Mouse (Mus musculus) lung, adult 2 months (tissue): ENCODE measurements around the gene C1ra. TPM values are rescaled to one million over a fixed set of nuclear protein-coding genes. Genes with fewer than 3 reads are reported as not detected.
"Not testable (repeated sequence)": the region's sequence is repeated elsewhere in the genome, so short reads cannot be mapped to it uniquely, and the experiment has no call there.

Source experiments
- DNase-seq: peaks from one replicate; pipeline ENCODE4 v3.0.0; 2022
- H3K4me1 ChIP-seq: fragments of 200-500 bp; 2 replicates; pipeline ENCODE4 v1.6.1; 2011; ENCODE audit warnings: low read length; ENCODE audit not compliant: control insufficient read depth, insufficient read depth
- H3K4me3 ChIP-seq: fragments of 200-500 bp; replicated peaks from 2 replicates; pipeline ENCODE3; 2011; ENCODE audit warnings: low read depth, mild to moderate bottlenecking, control low read depth, low read length; ENCODE audit errors: extremely low read depth
- CTCF ChIP-seq: fragments of 200-500 bp; IDR thresholded peaks from 2 replicates; pipeline ENCODE4 v1.5.1; 2011; ENCODE audit warnings: mild to moderate bottlenecking, low read length, control low read depth; ENCODE audit not compliant: insufficient read depth
- POLR2A ChIP-seq: fragments of 200-500 bp; IDR thresholded peaks from 2 replicates; pipeline ENCODE4 v1.6.1; 2011; ENCODE audit warnings: low read depth, mild to moderate bottlenecking, control low read depth, low read length, borderline replicate concordance; ENCODE audit errors: extremely low read depth
- WGBS: fragments of 180-500 bp; shearing (Covaris S2); methylation state at CpG from one replicate; pipeline ENCODE4 v1.1.7; 2018; 5-methylcytosine and 5-hydroxymethylcytosine counted together
- polyA plus RNA-seq: library from polyadenylated mRNA; depleted of rRNA; stranded (reverse); fragments of >200 nt; gene quantifications from 2 replicates; pipeline ENCODE4 v1.2.3, GENCODE M21; 2012

The C1ra gene
- polyA plus RNA-seq, 1 experiment: 58.0 TPM

DNA sequence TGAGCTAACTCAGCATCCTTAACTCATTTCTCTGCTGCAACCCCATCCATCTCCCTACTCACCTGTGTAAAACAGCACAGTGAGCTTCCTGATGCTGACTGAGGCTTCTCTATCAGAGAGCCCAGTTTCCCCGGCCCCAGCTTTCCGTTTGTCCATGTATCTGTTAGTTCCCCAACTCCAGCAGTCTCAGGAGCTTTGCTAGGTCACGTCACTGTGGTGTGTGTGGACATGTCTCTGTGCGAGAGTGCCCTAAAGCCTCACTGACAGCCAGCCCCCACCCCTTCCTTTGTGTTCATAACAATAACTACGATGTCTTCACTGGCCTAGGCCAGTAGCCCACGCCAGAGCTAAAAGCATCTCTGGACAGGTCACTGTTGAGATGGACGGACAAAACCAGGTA lies 36.0 kb upstream of the C1ra start:
- TF ChIP-seq POLR2A (no peak), CTCF (no peak)
- DNase-seq: no peak
- WGBS: 82% methylated on average over 7 of the region's 7 CpGs
- peaks cover 8% of the 10 kb centered on the region; the same call in 1 of the 2 replicates for H3K4me1 ChIP-seq
- no peak overlapping the region for H3K4me3 ChIP-seq

DNA sequence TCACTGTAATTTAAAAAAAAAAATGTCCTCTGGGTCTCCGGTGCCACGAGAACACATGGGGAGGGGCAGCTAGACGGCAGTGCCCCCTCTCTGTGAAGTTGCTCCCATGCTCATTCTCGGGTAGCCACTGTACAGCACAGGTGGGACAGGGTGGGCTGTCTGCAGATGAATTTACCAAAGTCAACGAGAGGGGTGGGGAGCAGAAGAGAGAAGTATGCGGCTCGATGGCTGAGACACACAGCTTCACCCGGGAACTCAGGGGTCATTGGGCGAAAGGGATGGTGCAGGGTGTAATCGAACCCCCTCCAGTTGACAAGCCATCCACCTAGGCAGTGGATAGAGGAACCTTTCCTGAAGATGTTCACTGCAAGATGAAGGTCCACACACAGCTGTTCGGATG lies 35.4 kb upstream of the C1ra start:
- Histone ChIP-seq H3K4me3 (no peak overlapping the region), H3K4me1 (peaks cover 8% of the 10 kb centered on the region; the same call in 1 of the 2 replicates)
- WGBS: 80% methylated on average over 11 of the region's 11 CpGs
- TF ChIP-seq POLR2A: no peak
- no peak for TF ChIP-seq CTCF
- no peak for DNase-seq

DNA sequence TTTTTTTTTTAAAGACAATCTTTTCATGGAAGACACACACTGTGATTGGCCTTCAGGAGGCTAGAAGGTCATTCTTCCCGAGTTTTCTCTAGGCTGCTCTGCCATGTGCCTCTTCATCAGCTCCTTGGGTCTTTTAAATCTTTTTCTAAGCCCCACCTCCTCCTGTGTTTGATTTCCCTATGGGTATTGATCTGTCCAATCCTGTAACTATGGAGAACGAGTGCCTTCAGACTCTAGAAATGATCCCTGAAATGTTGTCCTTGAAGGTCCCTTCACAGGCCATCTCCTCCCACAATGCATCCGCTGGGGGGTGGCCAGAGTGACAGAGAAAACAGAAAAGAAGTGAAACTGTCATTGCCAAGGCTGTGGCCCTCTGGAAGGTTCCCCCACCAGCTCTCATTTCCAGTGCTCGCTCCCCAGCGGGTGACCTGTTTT lies 35.0 kb upstream of the C1ra start:
- Histone ChIP-seq H3K4me3 (no peak overlapping the region), H3K4me1 (peaks cover 8% of the 10 kb centered on the region; the same call in 1 of the 2 replicates)
- DNase-seq: no peak
- TF ChIP-seq POLR2A: no peak
- no peak for TF ChIP-seq CTCF
- 60% methylated on average over 5 of the region's 5 CpGs for WGBS

DNA sequence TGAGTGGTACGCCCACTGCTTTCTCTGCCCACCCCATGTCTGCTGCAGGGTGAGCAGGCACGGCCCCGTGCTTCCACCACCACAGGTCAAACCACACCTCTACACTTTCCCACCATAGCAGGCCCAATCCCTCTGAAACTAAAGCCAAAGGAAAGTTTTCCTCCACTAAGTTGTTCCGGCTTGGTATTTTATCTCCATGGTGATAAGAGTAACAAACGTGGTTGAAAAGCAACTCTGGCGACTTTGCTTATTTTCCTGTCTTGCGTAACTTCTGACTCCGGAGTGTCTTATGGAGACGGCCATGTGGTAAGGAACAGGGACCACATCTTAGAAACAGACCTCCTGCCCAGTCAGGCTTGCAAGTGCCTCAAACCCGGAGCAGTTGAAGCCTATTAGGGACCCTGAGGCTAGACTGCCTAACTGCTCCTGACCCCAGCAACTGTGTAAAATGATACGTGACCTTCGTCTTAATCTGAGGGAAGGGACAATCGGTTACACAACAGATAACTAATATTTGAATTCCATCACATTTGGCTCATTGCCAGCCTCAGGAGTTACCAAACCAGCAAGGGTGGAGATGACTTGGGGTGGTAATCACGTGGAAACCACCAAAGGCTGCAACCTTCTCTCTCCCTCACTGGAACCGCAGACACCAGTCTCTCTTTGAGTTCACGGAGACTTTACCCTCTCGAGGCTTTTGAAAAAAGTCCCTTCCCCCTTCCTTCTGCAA lies 34.1 kb upstream of the C1ra start:
- H3K4me1 ChIP-seq: peaks cover 8% of the 10 kb centered on the region; the same call in 1 of the 2 replicates
- peak; percentile 46 for DNase-seq
- TF ChIP-seq CTCF (no peak), POLR2A (no peak)
- no peak overlapping the region for H3K4me3 ChIP-seq
- WGBS: 24% methylated on average over 17 of the region's 17 CpGs

DNA sequence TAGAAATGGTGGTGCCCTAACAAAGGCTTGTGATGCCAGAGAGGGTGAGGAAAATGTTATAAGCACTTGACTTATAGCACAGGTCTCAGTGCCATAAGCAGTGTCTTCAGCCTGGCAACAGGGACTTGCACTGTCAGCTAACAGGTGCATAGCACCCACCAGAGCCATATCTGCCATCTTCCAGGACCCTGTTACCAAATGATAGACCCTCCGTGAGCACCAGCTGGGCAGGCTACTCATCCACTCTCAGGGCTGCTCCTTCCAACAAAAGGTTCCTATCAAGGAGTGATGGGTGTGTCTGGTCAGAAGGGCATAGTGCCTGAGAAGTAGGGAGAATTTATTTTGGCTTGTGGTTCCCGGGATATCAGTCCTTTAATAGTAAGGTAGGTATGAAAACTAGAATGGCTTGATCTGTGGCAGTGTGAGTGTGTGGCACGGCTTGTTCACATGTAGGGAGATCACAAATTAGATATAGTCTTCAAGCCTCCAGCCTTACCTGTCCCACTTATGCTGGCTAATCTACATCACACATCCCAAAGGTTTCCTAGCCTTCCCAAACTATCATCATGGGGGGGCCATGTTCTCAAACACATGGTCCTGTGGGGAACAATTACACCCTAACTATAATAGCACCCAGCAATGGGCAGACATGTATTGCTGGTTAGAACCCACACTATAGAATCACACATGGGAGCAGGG lies 33.2 kb upstream of the C1ra start:
- TF ChIP-seq CTCF: no peak
- Histone ChIP-seq H3K4me1 (peaks cover 8% of the 10 kb centered on the region; the same call in 1 of the 2 replicates), H3K4me3 (no peak overlapping the region)
- DNase-seq: no peak
- WGBS: 78% methylated on average over 3 of the region's 3 CpGs

DNA sequence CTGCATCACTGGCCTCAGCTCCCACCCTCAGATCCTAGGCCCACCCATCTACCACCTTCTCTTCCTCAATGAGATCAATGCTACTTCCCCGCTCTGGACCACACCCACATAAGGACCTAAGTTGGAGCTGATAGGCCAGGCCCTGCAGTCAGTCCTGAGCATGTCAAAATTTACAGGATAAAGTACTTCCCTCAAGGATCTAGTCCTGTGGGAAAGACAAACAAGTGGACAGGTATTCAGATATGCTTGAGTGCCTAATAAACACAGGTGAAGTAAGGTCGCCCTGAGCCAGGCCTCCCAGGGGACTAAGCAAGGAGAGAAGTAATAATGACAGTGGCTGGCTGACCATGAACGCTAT lies 32.7 kb upstream of the C1ra start:
- peak; percentile 11 for DNase-seq
- 72% methylated on average over 3 of the region's 3 CpGs for WGBS
- Histone ChIP-seq H3K4me1 (peaks cover 8% of the 10 kb centered on the region; the same call in 1 of the 2 replicates), H3K4me3 (no peak overlapping the region)
- TF ChIP-seq CTCF (no peak), POLR2A (no peak)

DNA sequence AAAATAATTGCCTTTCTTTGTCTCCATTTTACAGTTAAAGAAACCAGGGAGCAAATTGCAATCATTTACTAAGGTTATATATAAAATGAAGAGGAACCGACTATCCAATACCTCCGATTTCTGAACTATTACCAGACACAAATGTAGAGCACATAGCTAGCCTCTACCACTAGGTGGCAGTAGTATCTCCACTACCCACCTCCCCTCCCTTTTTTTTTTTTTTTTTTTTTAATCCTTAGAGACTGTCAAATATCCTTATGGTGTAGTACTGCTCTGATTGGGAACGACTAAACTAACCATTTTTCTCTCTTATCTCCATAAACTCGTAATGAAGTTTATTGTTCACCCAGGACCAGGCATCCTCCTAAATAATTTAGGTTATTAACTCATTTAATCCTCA lies 31.9 kb upstream of the C1ra start:
- no peak for DNase-seq
- Histone ChIP-seq H3K4me3 (no peak overlapping the region), H3K4me1 (peaks cover 8% of the 10 kb centered on the region; the same call in 1 of the 2 replicates)
- 46% methylated on average over 4 of the region's 4 CpGs for WGBS
- TF ChIP-seq POLR2A (no peak), CTCF (no peak)

DNA sequence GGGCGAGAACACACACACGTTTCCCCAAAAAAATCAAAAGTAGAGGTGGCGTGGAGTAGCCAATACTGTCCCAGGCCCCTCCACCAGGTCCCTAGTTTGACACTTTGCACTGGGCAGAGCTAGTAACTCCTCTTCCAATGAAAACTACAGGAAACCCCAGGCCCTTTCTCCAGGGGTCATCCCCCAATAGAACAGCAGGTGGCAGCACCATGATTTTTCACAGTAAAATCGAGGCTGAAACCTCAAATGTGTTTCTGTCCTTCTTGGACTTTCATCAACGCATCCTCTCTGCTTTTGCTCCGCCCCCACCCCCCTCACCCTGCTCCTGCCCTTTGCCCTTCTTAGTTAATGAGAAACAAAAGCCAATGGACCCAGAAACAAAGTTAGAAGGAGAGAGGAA lies 30.6 kb upstream of the C1ra start:
- 30% methylated on average over 6 of the region's 6 CpGs for WGBS
- TF ChIP-seq CTCF (peak; percentile 41), POLR2A (no peak)

DNA sequence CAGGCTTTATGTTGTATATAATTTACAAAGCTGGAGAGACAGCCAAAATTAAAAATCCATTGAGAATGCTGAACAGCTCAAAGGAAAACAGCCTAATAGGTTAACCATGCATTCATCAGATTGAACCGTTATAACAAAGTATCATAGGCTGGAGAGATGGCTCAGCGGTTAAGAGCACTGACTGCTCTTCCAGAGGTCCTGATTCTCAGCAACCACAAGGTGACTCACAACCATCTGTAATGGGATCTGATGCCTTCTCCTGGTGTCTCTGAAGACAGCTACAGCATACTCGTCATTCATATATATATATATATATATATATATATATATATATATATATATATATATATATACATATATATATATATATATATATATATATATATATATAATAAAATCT lies 28.4 kb upstream of the C1ra start:
- WGBS: 89% methylated on average over 3 of the region's 3 CpGs
- not testable (repeated sequence) for H3K4me1 ChIP-seq, H3K4me3 ChIP-seq, DNase-seq

More for the DNA sequence above, 30.6 kb upstream of the C1ra start:
- peak; percentile 46 for DNase-seq
- Histone ChIP-seq H3K4me3 (no peak overlapping the region), H3K4me1 (peaks cover 8% of the 10 kb centered on the region; the same call in 1 of the 2 replicates)

DNA sequence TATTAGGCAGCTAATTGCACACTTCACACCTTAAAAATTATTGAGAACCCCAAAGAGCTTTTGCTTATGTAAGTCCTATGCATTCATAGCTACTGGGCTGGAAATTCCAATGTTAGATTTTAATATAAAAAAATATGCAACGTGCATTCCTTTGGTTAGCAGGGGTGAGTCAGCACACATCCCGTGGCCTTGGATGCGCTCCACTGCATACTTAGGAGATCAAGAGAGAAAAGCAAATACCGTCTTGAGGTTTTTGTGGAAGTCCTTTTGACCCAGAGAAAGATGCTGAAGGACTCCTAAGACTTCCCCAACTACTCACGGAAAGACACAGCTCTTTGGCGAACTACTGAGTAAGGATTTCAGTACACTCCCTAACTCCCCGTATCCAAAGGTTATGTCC lies 27.4 kb upstream of the C1ra start:
- Histone ChIP-seq H3K4me1 (no peaks in the 10 kb centered on the region), H3K4me3 (no peak overlapping the region)
- 53% methylated on average over 7 of the region's 7 CpGs for WGBS
- DNase-seq: no peak
- TF ChIP-seq POLR2A (no peak), CTCF (no peak)
